Mouse (Mus musculus): Measurements from ENCODE around the gene Opcml. TPM values are rescaled to one million over a fixed set of nuclear protein-coding genes. Genes with fewer than 3 reads are reported as not detected.

The Opcml gene
- polyA plus RNA-seq, 2 experiments: 3.7 to 5.5 TPM

DNA sequence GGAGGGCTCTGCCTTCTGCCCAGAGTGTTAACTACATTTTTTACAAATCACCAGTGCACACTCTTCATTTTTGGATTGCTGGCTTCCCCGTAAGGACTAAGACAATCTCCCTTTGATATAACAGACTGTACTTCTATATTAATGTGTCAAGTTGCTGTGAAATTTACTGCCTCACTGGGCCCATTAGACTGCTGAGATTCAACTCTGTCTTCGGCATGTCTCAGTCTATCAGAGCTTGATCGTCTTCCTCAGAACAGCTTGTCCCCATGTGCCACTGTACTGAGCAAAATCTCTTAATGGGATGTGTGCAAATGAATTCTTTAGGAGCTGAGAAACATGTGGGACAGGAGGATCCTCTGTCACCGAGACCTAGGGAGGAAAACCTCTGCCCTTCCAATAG lies 970.9 kb downstream of the Opcml start:
- 56% methylated on average over 4 of the region's 4 CpGs for WGBS
- Histone ChIP-seq H3K9me3 (ENCODE audit: control insufficient read depth, low read length) (no peaks in the 10 kb centered on the region), H3K27me3 (ENCODE audit: control insufficient read depth, insufficient read depth, low read length) (no peaks in the 10 kb centered on the region), H3K27ac (replicated peaks; ENCODE audit: low read depth, low read length) (no peak overlapping the region), H3K4me2 (replicated peaks; ENCODE audit: low read depth, low read length, severe bottlenecking) (no peak overlapping the region), H3K4me1 (ENCODE audit: control insufficient read depth, insufficient read depth, low read length) (no peaks in the 10 kb centered on the region; the same call in 1 of the 2 replicates), H3K9ac (ENCODE audit: low read depth, low read length, severe bottlenecking) (no peak overlapping the region), H3K4me3 (replicated peaks; ENCODE audit: low read length) (no peak overlapping the region), H3K36me3 (ENCODE audit: control insufficient read depth, insufficient read depth, low read length) (no peaks in the 10 kb centered on the region)
- ATAC-seq (ENCODE audit: low FRiP score, low read depth): no peak
- TF ChIP-seq POLR2A (IDR thresholded peaks at IDR 0.05; ENCODE audit: borderline replicate concordance, extremely low read depth, insufficient read depth, insufficient read length): no peak
- DNase-seq (ENCODE audit: low spot score): no peak

DNA sequence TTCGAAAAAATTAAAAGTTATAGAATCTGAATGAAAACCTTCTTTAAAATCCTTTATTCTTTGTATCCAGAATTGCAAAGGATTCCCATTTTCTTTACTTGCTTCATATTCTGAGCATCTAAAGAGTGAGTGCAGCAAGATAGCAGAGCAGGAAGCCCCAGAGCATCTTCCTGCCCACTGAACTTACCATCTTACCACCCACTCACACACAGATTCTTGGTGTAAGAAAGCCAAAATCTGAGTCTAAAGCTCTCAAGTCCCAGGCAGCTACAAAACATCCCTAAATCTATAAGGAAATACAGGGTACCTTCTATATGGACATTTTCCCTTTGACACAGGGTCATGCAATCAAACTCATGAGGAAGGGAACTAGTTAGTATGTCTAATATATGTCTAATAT lies 973.6 kb downstream of the Opcml start:
- H3K4me2 ChIP-seq (replicated peaks; ENCODE audit: low read depth, low read length, severe bottlenecking): no peak overlapping the region
- 84% methylated on average over 1 of the region's 1 CpGs for WGBS

DNA sequence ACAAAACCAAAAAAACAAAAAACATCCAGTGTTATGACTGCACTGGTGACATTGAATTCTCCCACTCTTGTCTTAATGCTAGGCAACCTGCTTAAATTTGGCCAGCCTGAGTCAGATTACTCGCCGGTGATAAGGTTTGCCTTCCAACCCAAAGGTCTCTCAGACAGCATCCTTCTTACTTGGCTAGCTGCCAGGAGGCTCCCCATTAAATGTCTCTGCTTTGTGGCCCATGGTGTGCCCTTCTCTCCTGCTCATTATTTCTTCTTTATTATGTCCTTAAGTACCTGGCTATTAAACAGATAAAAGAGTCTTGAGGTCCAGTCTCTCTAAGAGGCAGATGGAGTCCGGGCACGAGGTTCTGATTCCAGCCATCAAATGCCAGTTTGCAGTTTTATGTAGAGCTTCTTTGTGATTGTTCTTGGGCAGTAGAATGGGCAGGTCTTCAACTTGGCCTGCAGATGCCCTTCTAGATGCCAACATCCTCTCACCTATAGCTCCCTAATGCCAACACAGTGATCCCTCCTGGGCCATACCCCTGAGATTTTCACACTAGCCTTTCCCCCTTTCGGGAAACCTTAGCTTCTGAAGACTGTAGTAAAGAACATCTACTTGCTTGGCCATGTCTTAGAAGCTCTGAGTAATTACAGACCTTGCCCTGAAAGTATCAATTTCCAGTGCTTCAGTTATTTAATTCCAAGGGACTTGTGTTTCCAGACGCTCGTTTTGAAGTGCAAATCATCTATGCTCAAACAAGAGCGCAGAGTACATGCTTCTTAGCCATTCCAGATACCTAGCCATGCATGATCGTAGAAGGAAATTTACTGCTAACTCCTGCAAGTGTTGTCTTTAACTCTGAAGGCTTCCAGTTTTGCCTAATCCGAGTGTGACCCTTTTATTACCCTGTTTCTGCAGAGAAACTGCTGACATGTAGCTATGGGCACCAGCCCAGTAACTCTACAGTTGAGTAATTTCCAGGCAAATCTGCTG lies 986.2 kb downstream of the Opcml start:
- DNase-seq (ENCODE audit: low spot score) (no peak), ATAC-seq (ENCODE audit: low FRiP score, low read depth) (no peak)
- 31% methylated on average over 10 of the region's 10 CpGs for WGBS
- no peaks in the 10 kb centered on the region for H3K36me3 ChIP-seq (ENCODE audit: control insufficient read depth, insufficient read depth, low read length)
- no peaks in the 10 kb centered on the region for H3K27me3 ChIP-seq (ENCODE audit: control insufficient read depth, insufficient read depth, low read length)
- no peaks in the 10 kb centered on the region for H3K4me1 ChIP-seq (ENCODE audit: control insufficient read depth, insufficient read depth, low read length)
- H3K4me3 ChIP-seq (replicated peaks; ENCODE audit: low read length): no peak overlapping the region
- H3K4me2 ChIP-seq (replicated peaks; ENCODE audit: low read depth, low read length, severe bottlenecking): no peak overlapping the region
- TF ChIP-seq POLR2A (IDR thresholded peaks at IDR 0.05; ENCODE audit: borderline replicate concordance, extremely low read depth, insufficient read depth, insufficient read length): no peak
- peaks cover 3% of the 10 kb centered on the region; the same call in 1 of the 2 replicates for H3K9me3 ChIP-seq (ENCODE audit: control insufficient read depth, low read length)
- H3K27ac ChIP-seq (replicated peaks; ENCODE audit: low read depth, low read length): no peak overlapping the region
- no peak overlapping the region for H3K9ac ChIP-seq (ENCODE audit: low read depth, low read length, severe bottlenecking)

More for the DNA sequence above, 973.6 kb downstream of the Opcml start:
- no peak for DNase-seq (ENCODE audit: low spot score)
- Histone ChIP-seq H3K9me3 (ENCODE audit: control insufficient read depth, low read length) (no peaks in the 10 kb centered on the region), H3K27ac (replicated peaks; ENCODE audit: low read depth, low read length) (no peak overlapping the region), H3K4me3 (replicated peaks; ENCODE audit: low read length) (no peak overlapping the region), H3K4me1 (ENCODE audit: control insufficient read depth, insufficient read depth, low read length) (no peaks in the 10 kb centered on the region), H3K27me3 (ENCODE audit: control insufficient read depth, insufficient read depth, low read length) (no peaks in the 10 kb centered on the region), H3K36me3 (ENCODE audit: control insufficient read depth, insufficient read depth, low read length) (no peaks in the 10 kb centered on the region), H3K9ac (ENCODE audit: low read depth, low read length, severe bottlenecking) (no peak overlapping the region)
- TF ChIP-seq POLR2A (IDR thresholded peaks at IDR 0.05; ENCODE audit: borderline replicate concordance, extremely low read depth, insufficient read depth, insufficient read length): no peak
- ATAC-seq (ENCODE audit: low FRiP score, low read depth): no peak

DNA sequence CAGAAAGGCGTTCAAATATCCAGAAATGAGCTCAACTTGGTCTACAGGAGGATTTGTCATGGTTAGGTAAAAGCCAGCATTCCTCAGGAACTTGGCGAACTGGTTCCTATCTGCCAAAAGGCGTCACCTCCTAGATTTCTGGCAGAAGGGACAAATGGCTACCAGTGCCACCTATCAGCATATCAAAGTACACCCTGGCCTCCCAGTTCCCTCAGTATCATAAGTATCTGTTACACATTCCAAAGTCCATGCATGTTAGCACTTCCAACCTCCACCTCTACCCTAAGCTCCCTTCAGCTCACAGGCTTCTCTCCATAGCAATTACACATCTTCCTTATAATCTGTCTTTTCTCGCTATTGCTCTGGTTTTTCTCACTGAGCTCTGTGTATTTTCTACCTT lies 993.3 kb downstream of the Opcml start:
- no peaks in the 10 kb centered on the region for H3K36me3 ChIP-seq (ENCODE audit: control insufficient read depth, insufficient read depth, low read length)
- no peaks in the 10 kb centered on the region for H3K27me3 ChIP-seq (ENCODE audit: control insufficient read depth, insufficient read depth, low read length)
- H3K4me1 ChIP-seq (ENCODE audit: control insufficient read depth, insufficient read depth, low read length): no peaks in the 10 kb centered on the region
- no peak overlapping the region for H3K4me3 ChIP-seq (replicated peaks; ENCODE audit: low read length)
- 48% methylated on average over 4 of the region's 4 CpGs for WGBS
- no peak overlapping the region for H3K27ac ChIP-seq (replicated peaks; ENCODE audit: low read depth, low read length)
- H3K9me3 ChIP-seq (ENCODE audit: control insufficient read depth, low read length): no peaks in the 10 kb centered on the region
- no peak overlapping the region for H3K4me2 ChIP-seq (replicated peaks; ENCODE audit: low read depth, low read length, severe bottlenecking)
- H3K9ac ChIP-seq (ENCODE audit: low read depth, low read length, severe bottlenecking): no peak overlapping the region
- TF ChIP-seq POLR2A (IDR thresholded peaks at IDR 0.05; ENCODE audit: borderline replicate concordance, extremely low read depth, insufficient read depth, insufficient read length): no peak
- no peak for DNase-seq (ENCODE audit: low spot score)
- ATAC-seq (ENCODE audit: low FRiP score, low read depth): no peak

DNA sequence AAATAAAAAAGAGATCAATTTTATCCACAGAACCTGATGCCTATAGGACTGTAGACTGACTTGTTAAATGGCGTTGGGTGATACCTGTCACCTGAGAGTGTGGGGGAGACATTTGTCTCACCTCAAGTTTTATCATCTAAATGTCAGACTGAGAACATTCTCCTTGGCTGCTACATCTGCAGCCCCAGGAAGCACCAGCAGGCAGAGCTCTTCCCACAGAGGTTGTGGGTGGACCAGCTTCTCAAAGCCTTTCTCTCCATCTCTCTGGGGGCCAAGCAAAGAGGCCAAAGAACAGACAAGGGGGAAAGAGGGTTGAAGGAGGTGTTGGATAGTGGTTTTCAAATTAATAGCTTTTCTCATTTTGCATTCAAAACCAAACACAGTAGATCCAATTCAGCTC lies 998.9 kb downstream of the Opcml start:
- no peaks in the 10 kb centered on the region for H3K9me3 ChIP-seq (ENCODE audit: control insufficient read depth, low read length)
- no peak overlapping the region for H3K4me2 ChIP-seq (replicated peaks; ENCODE audit: low read depth, low read length, severe bottlenecking)
- no peaks in the 10 kb centered on the region for H3K27me3 ChIP-seq (ENCODE audit: control insufficient read depth, insufficient read depth, low read length)
- no peaks in the 10 kb centered on the region for H3K4me1 ChIP-seq (ENCODE audit: control insufficient read depth, insufficient read depth, low read length)
- DNase-seq (ENCODE audit: low spot score) (no peak), ATAC-seq (ENCODE audit: low FRiP score, low read depth) (no peak)
- WGBS: 74% methylated on average over 1 of the region's 1 CpGs
- H3K9ac ChIP-seq (ENCODE audit: low read depth, low read length, severe bottlenecking): no peak overlapping the region
- H3K27ac ChIP-seq (replicated peaks; ENCODE audit: low read depth, low read length): no peak overlapping the region
- no peak overlapping the region for H3K4me3 ChIP-seq (replicated peaks; ENCODE audit: low read length)
- H3K36me3 ChIP-seq (ENCODE audit: control insufficient read depth, insufficient read depth, low read length): no peaks in the 10 kb centered on the region
- TF ChIP-seq POLR2A (IDR thresholded peaks at IDR 0.05; ENCODE audit: borderline replicate concordance, extremely low read depth, insufficient read depth, insufficient read length): no peak

Measured in limb, embryonic 14.5 days (tissue).